Comparison of ENCODE assay signal across 21 mouse cellular contexts in the genomic region with DNA sequence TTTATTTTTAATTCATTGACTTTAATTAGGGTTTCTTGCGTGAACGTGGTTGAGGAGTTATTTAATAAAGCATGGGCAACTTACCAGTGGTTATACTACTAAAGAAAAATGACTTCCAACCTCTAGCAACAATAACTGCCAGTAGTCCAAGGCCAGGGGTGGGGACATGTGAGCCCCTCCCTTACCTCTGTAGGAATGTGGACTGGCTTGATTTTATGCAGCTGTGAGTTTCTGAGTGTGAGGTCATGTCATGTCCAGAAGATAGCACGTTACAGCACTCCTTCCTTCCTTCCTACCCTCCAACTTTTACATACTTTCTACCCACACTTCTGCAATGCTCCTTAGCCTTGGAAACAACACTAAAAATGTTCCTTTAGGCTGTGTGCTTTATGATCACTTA.
A peak's percentile ranks its signal among the peaks of the same experiment; 100 is the strongest.
DNase-seq lines count a peak whose midpoint lies in the region; ATAC-seq and TF ChIP-seq lines count a peak whose summit lies in the region.
"Had no signal": no experiment of that assay in that cellular context is flagged by ENCODE, and none has a peak within 500 bp of the region (broad histone marks: within the 10 kb centered on the region; RNA-seq: fewer than 3 reads in every experiment).

No protein-coding gene starts in this region.

- no peak overlapping the region for H3K4me2 ChIP-seq in heart, embryonic 13.5 days
- no peak overlapping the region for H3K4me2 ChIP-seq in intestine, embryonic 15.5 days (replicated peaks)
- H3K4me2 ChIP-seq in intestine, postnatal 0 days (replicated peaks; ENCODE audit: low read depth) = no peak overlapping the region
- H3K4me2 ChIP-seq in intestine, embryonic 16.5 days (ENCODE audit: low read depth, low read length) = no peak overlapping the region
- H3K4me2 ChIP-seq: forebrain, embryonic 13.5 days; hindbrain, embryonic 13.5 days had no signal

- peaks cover 24% of the 10 kb centered on the region for H3K4me1 ChIP-seq in heart, embryonic 13.5 days
- H3K4me1 ChIP-seq in intestine, embryonic 15.5 days (replicated peaks) = 0 out of 2 replicates have a peak, but pooled peaks cover 3% of the 10 kb centered on the region
- H3K4me1 ChIP-seq in intestine, postnatal 0 days (replicated peaks; ENCODE audit: control insufficient read depth, insufficient read depth, low read length) = no peaks in the 10 kb centered on the region
- peaks cover 13% of the 10 kb centered on the region for H3K4me1 ChIP-seq in brown adipose tissue, adult 24 weeks (ENCODE audit: control insufficient read depth, insufficient read depth, insufficient read length, low read length)
- H3K4me1 ChIP-seq in intestine, embryonic 16.5 days (ENCODE audit: control insufficient read depth, insufficient read depth, low read length) = peaks cover 5% of the 10 kb centered on the region; the same call in 1 of the 2 replicates
- H3K4me1 ChIP-seq: forebrain, embryonic 10.5 days; forebrain, embryonic 13.5 days; hindbrain, embryonic 13.5 days had no signal

- no peak overlapping the region for H3K4me3 ChIP-seq in heart, embryonic 13.5 days
- H3K4me3 ChIP-seq in intestine, embryonic 15.5 days (replicated peaks) = no peak overlapping the region
- no peak overlapping the region for H3K4me3 ChIP-seq in intestine, postnatal 0 days (ENCODE audit: low read depth, low read length)
- H3K4me3 ChIP-seq in brown adipose tissue, adult 24 weeks (ENCODE audit: insufficient read depth, low read depth, low read length) = no peak overlapping the region
- H3K4me3 ChIP-seq in intestine, embryonic 16.5 days (ENCODE audit: low read length) = no peak overlapping the region
- H3K4me3 ChIP-seq: forebrain, embryonic 10.5 days; forebrain, embryonic 13.5 days; hindbrain, embryonic 13.5 days had no signal

- ATAC-seq in heart, embryonic 13.5 days (ENCODE audit: extremely low read depth, insufficient number of reproducible peaks, low FRiP score, low TSS enrichment) = no peak
- ATAC-seq in intestine, embryonic 15.5 days = peak; percentile 75
- no peak for ATAC-seq in intestine, postnatal 0 days
- ATAC-seq in intestine, embryonic 16.5 days = peak; percentile 68
- ATAC-seq: CD4-positive, CD25-positive, alpha-beta regulatory T cell, adult 4 months; forebrain, embryonic 13.5 days; forebrain, embryonic 16.5 days; hindbrain, embryonic 16.5 days had no signal

- no peak for TF ChIP-seq CTCF in intestine, postnatal 0 days (IDR thresholded peaks at IDR 0.05; ENCODE audit: low read depth)

- H3K27me3 ChIP-seq in heart, embryonic 13.5 days (replicated peaks) = no peaks in the 10 kb centered on the region
- H3K27me3 ChIP-seq in intestine, embryonic 15.5 days (replicated peaks) = no peaks in the 10 kb centered on the region
- H3K27me3 ChIP-seq in intestine, postnatal 0 days (replicated peaks; ENCODE audit: control insufficient read depth, insufficient read depth, low read length) = no peaks in the 10 kb centered on the region
- H3K27me3 ChIP-seq in intestine, embryonic 16.5 days (replicated peaks; ENCODE audit: control insufficient read depth, insufficient read depth, low read length) = no peaks in the 10 kb centered on the region
- H3K27me3 ChIP-seq: forebrain, embryonic 13.5 days; hindbrain, embryonic 13.5 days had no signal

- WGBS in heart, embryonic 13.5 days = 64% methylated on average over 3 of the region's 3 CpGs
- WGBS in intestine, embryonic 15.5 days = 68% methylated on average over 3 of the region's 3 CpGs
- WGBS in intestine, postnatal 0 days = 66% methylated on average over 3 of the region's 3 CpGs
- 66% methylated on average over 3 of the region's 3 CpGs for WGBS in intestine, embryonic 16.5 days

- no peak for DNase-seq in heart, postnatal 4 days
- DNase-seq: adrenal gland, adult 2 months; adrenal gland, postnatal 14 days; cerebellum, adult 11-12 months; cerebellum, adult 8-10 months; cerebellum, postnatal 10 days; gastrocnemius, postnatal 14 days; heart, postnatal 14 days; kidney, adult 11 months; kidney, adult 8-10 months had no signal

- no peaks in the 10 kb centered on the region for H3K36me3 ChIP-seq in heart, embryonic 13.5 days
- no peaks in the 10 kb centered on the region for H3K36me3 ChIP-seq in intestine, embryonic 15.5 days
- H3K36me3 ChIP-seq in intestine, postnatal 0 days (ENCODE audit: control insufficient read depth, insufficient read depth) = no peaks in the 10 kb centered on the region
- no peaks in the 10 kb centered on the region for H3K36me3 ChIP-seq in intestine, embryonic 16.5 days (ENCODE audit: control insufficient read depth, insufficient read depth, low read length)
- H3K36me3 ChIP-seq: forebrain, embryonic 10.5 days; hindbrain, embryonic 13.5 days had no signal

- H3K9me3 ChIP-seq in heart, embryonic 13.5 days = no peaks in the 10 kb centered on the region
- H3K9me3 ChIP-seq in intestine, embryonic 15.5 days = no peaks in the 10 kb centered on the region
- no peaks in the 10 kb centered on the region for H3K9me3 ChIP-seq in intestine, postnatal 0 days (ENCODE audit: control insufficient read depth)
- H3K9me3 ChIP-seq in intestine, embryonic 16.5 days (ENCODE audit: control insufficient read depth, low read length) = no peaks in the 10 kb centered on the region
- H3K9me3 ChIP-seq: forebrain, embryonic 10.5 days; forebrain, embryonic 13.5 days; hindbrain, embryonic 13.5 days had no signal

- H3K9ac ChIP-seq in heart, embryonic 13.5 days = no peak overlapping the region
- no peak overlapping the region for H3K9ac ChIP-seq in intestine, embryonic 15.5 days
- H3K9ac ChIP-seq in intestine, postnatal 0 days (ENCODE audit: low read depth, low read length) = no peak overlapping the region
- H3K9ac ChIP-seq in intestine, embryonic 16.5 days (ENCODE audit: low read depth, low read length) = no peak overlapping the region
- H3K9ac ChIP-seq: forebrain, embryonic 13.5 days; hindbrain, embryonic 13.5 days had no signal

- peak overlapping the region; percentile 12 for H3K27ac ChIP-seq in heart, embryonic 13.5 days (replicated peaks)
- no peak overlapping the region for H3K27ac ChIP-seq in intestine, embryonic 15.5 days
- no peak overlapping the region for H3K27ac ChIP-seq in intestine, postnatal 0 days (ENCODE audit: low read depth, low read length)
- peak overlapping the region; percentile 50 for H3K27ac ChIP-seq in brown adipose tissue, adult 24 weeks (replicated peaks; ENCODE audit: low read depth, low read length)
- H3K27ac ChIP-seq in intestine, embryonic 16.5 days (ENCODE audit: low read length) = no peak overlapping the region
- H3K27ac ChIP-seq: forebrain, embryonic 10.5 days; forebrain, embryonic 13.5 days; hindbrain, embryonic 13.5 days had no signal

Comparison
In these comparisons a context has a peak if more than half of its experiments do, and no peak if none do; other contexts are left out.
1. ATAC-seq: peak in intestine, embryonic 15.5 days (single experiment) and intestine, embryonic 16.5 days (single experiment); none in heart, embryonic 13.5 days (single experiment) and intestine, postnatal 0 days (single experiment).
2. H3K27ac ChIP-seq: peak in heart, embryonic 13.5 days (single experiment) and brown adipose tissue, adult 24 weeks (single experiment); none in intestine, embryonic 15.5 days (single experiment), intestine, postnatal 0 days (single experiment) and intestine, embryonic 16.5 days (single experiment).